Mouse (Mus musculus) kidney, adult 2 months (tissue): ENCODE results near the gene Drg1.

ENCODE experiments used
- CTCF ChIP-seq: fragments of 200-500 bp; conservative IDR thresholded peaks from 2 replicates; pipeline ENCODE4 v1.5.1; 2011; ENCODE audit warnings: low read depth, mild to moderate bottlenecking, control low read depth, low read length, moderate library complexity, mixed read lengths; ENCODE audit not compliant: insufficient read depth, insufficient read length
- POLR2A ChIP-seq: fragments of 200-500 bp; IDR thresholded peaks from one replicate; pipeline ENCODE4 v1.6.1; 2011; ENCODE audit warnings: low read depth, low read length, control low read depth

DNA sequence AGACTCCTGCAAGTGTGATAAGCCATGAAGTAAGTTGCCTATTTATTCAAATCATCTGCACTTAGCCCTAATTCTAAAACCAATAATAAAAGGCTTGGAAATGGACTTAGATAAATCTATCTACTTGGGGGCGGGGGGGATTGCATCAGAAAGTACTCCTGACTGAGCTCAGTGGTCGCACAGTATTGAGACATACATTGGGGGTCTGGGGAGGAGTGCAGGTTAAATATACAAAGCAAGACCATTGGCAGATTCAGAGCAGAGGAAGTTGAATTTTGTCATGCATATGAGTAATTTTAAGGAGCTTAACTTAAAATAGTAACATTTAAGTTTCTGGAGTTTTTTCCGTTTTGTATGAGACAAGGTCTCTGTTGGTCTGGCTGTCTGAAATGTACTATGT is 34.0 kb downstream of the Drg1 start:
- TF ChIP-seq POLR2A (no peak), CTCF (no peak)
